Mouse (Mus musculus) MEL (cell line): Measurements from ENCODE around the gene Mtr. TPM values are rescaled to one million over a fixed set of nuclear protein-coding genes. Genes with fewer than 3 reads are reported as not detected.

Source experiments
- DNase-seq: peaks from one replicate; pipeline ENCODE4 v3.0.0; 2011; ENCODE audit warnings: low read depth, low spot score
- H3K27ac ChIP-seq: 2 replicates; pipeline ENCODE4 v1.5.1; 2012; ENCODE audit warnings: low read depth, mild to moderate bottlenecking, control low read depth, low read length, moderate library complexity; ENCODE audit not compliant: control insufficient read depth
- H3K27me3 ChIP-seq, 2 experiments: fragments of 150-350 bp in 1 of 2; sonication (generic) in 1 of 2; 2 replicates each; pipeline ENCODE4 v1.6.1; 2012; ENCODE audit warnings: low read length in 2 of 2, mild to moderate bottlenecking in 2 of 2, improper control_type of control experiment in 1 of 2, moderate library complexity in 1 of 2; ENCODE audit not compliant: insufficient read depth in 2 of 2, control insufficient read depth in 1 of 2
- H3K36me3 ChIP-seq, 2 experiments: 2 replicates each; pipeline ENCODE4 v1.6.1; 2012 to 2014; ENCODE audit warnings: low read length in 2 of 2, improper control_type of control experiment in 1 of 2, inconsistent platforms in 1 of 2, mild to moderate bottlenecking in 1 of 2; ENCODE audit not compliant: insufficient read depth in 2 of 2, control insufficient read depth in 1 of 2
- H3K4me1 ChIP-seq, 2 experiments: fragments of 150-350 bp in 1 of 2; sonication (generic) in 1 of 2; 2 replicates each; pipeline ENCODE4 v1.6.1; 2012; ENCODE audit warnings: low read length in 2 of 2, improper control_type of control experiment in 1 of 2, mild to moderate bottlenecking in 1 of 2; ENCODE audit not compliant: insufficient read depth in 2 of 2, control insufficient read depth in 1 of 2
- H3K4me3 ChIP-seq, 2 experiments: fragments of 150-350 bp in 1 of 2; sonication (generic) in 1 of 2; 2 replicates each; pipeline ENCODE4 v1.5.1; 2012; ENCODE audit warnings: low read depth in 2 of 2, low read length in 2 of 2, mild to moderate bottlenecking in 2 of 2, moderate library complexity in 2 of 2, control low read depth in 1 of 2, improper control_type of control experiment in 1 of 2; ENCODE audit not compliant: control insufficient read depth in 1 of 2, insufficient read depth in 1 of 2
- H3K79me2 ChIP-seq: 2 replicates; pipeline ENCODE4 v1.6.1; 2012; ENCODE audit warnings: mild to moderate bottlenecking, low read length, moderate library complexity; ENCODE audit not compliant: control insufficient read depth, poor library complexity, insufficient read depth
- H3K9ac ChIP-seq: 2 replicates; pipeline ENCODE4 v1.6.1; 2012; ENCODE audit warnings: low read depth, mild to moderate bottlenecking, control low read depth, low read length, moderate library complexity; ENCODE audit not compliant: control insufficient read depth, poor library complexity, severe bottlenecking
- H3K9me3 ChIP-seq: fragments of 150-350 bp; sonication (generic); replicated peaks from 2 replicates; pipeline ENCODE4 v1.6.1; 2012; ENCODE audit warnings: mild to moderate bottlenecking, low read length, improper control_type of control experiment, moderate library complexity; ENCODE audit not compliant: insufficient read depth
- BHLHE40 ChIP-seq: IDR thresholded peaks from 2 replicates; pipeline ENCODE4 v1.6.1; 2012; ENCODE audit warnings: low read depth, mild to moderate bottlenecking, inconsistent platforms, low read length, improper control_type of control experiment, borderline replicate concordance
- CHD1 ChIP-seq: IDR thresholded peaks from 2 replicates; pipeline ENCODE4 v1.6.1; 2012; ENCODE audit warnings: low read depth, mild to moderate bottlenecking, inconsistent platforms, low read length, improper control_type of control experiment
- CHD2 ChIP-seq: IDR thresholded peaks from 2 replicates; pipeline ENCODE4 v1.6.1; 2011; ENCODE audit warnings: low read length, improper control_type of control experiment
- ELF1 ChIP-seq: IDR thresholded peaks from 2 replicates; pipeline ENCODE4 v1.6.1; 2014; ENCODE audit warnings: low read depth, mild to moderate bottlenecking, inconsistent platforms, low read length, improper control_type of control experiment, moderate library complexity
- JUND ChIP-seq: IDR thresholded peaks from 2 replicates; pipeline ENCODE4 v1.6.1; 2011; ENCODE audit warnings: low read depth, mild to moderate bottlenecking, improper control_type of control experiment, low read length
- KAT2A ChIP-seq: conservative IDR thresholded peaks from 2 replicates; pipeline ENCODE4 v1.6.1; 2012; ENCODE audit warnings: low read depth, low read length, improper control_type of control experiment, inconsistent platforms
- MAFK ChIP-seq: IDR thresholded peaks from 2 replicates; pipeline ENCODE4 v1.6.1; 2011; ENCODE audit warnings: low read depth, mild to moderate bottlenecking, low read length, improper control_type of control experiment, borderline replicate concordance
- MXI1 ChIP-seq: IDR thresholded peaks from 2 replicates; pipeline ENCODE4 v1.6.1; 2011; ENCODE audit warnings: mild to moderate bottlenecking, low read depth, low read length, improper control_type of control experiment
- NRF1 ChIP-seq: IDR thresholded peaks from 2 replicates; pipeline ENCODE4 v1.6.1; 2014; ENCODE audit warnings: low read depth, mild to moderate bottlenecking, inconsistent platforms, low read length, improper control_type of control experiment, moderate library complexity; ENCODE audit not compliant: poor library complexity, insufficient read depth, severe bottlenecking
- POLR2A ChIP-seq, 2 experiments: IDR thresholded peaks; 2 replicates each; pipeline ENCODE4 v1.6.1; 2011 to 2012; ENCODE audit warnings: low read length in 2 of 2, mild to moderate bottlenecking in 2 of 2, control low read depth in 1 of 2, improper control_type of control experiment in 1 of 2, low read depth in 1 of 2, moderate library complexity in 1 of 2; ENCODE audit not compliant: control insufficient read depth in 1 of 2, insufficient read depth in 1 of 2, poor library complexity in 1 of 2
- POLR2AphosphoS2 ChIP-seq: IDR thresholded peaks from 2 replicates; pipeline ENCODE4 v1.6.1; 2011; ENCODE audit warnings: low read length, improper control_type of control experiment
- POLR2AphosphoS5 ChIP-seq: IDR thresholded peaks from 2 replicates; pipeline ENCODE4 v1.6.1; 2012; ENCODE audit warnings: low read depth, borderline replicate concordance, mild to moderate bottlenecking, inconsistent platforms, low read length, moderate library complexity, mixed read lengths
- RAD21 ChIP-seq: IDR thresholded peaks from 2 replicates; pipeline ENCODE4 v1.6.1; 2011; ENCODE audit warnings: mild to moderate bottlenecking, low read depth, low read length, improper control_type of control experiment
- RCOR1 ChIP-seq: IDR thresholded peaks from 2 replicates; pipeline ENCODE4 v1.6.1; 2012; ENCODE audit warnings: low read depth, mild to moderate bottlenecking, inconsistent platforms, low read length, improper control_type of control experiment
- SMC3 ChIP-seq: IDR thresholded peaks from 2 replicates; pipeline ENCODE4 v1.6.1; 2011; ENCODE audit warnings: low read depth, low read length, improper control_type of control experiment
- TAL1 ChIP-seq: IDR thresholded peaks from 2 replicates; pipeline ENCODE4 v1.6.1; 2012; ENCODE audit warnings: mild to moderate bottlenecking, inconsistent platforms, low read length, moderate library complexity, mixed read lengths
- TCF12 ChIP-seq: IDR thresholded peaks from 2 replicates; pipeline ENCODE4 v1.6.1; 2014; ENCODE audit warnings: low read depth, mild to moderate bottlenecking, inconsistent platforms, low read length, improper control_type of control experiment, moderate library complexity
- UBTF ChIP-seq: IDR thresholded peaks from 2 replicates; pipeline ENCODE4 v1.6.1; 2012; ENCODE audit warnings: low read depth, mild to moderate bottlenecking, inconsistent platforms, low read length, improper control_type of control experiment, moderate library complexity, borderline replicate concordance; ENCODE audit not compliant: insufficient read depth
- ZMIZ1 ChIP-seq: IDR thresholded peaks from 2 replicates; pipeline ENCODE4 v1.6.1; 2012; ENCODE audit warnings: low read depth, mild to moderate bottlenecking, inconsistent platforms, low read length, improper control_type of control experiment, moderate library complexity
- polyA plus RNA-seq, 2 experiments: library from polyadenylated mRNA; stranded (reverse) in 1 of 2; unstranded in 1 of 2; fragments of >175 nt in 1 of 2; fragments of >200 nt in 1 of 2; gene quantifications; 2 replicates each; pipeline versions ENCODE4 v1.2.1 to v1.2.4; 2012; ENCODE audit warnings: low replicate concordance in 2 of 2, low read depth in 1 of 2; ENCODE audit not compliant: insufficient read length in 2 of 2, insufficient read depth in 1 of 2, missing spikeins in 1 of 2
- total RNA-seq: library from RNA; depleted of rRNA; stranded (reverse); fragments of 300-350 nt; gene quantifications from 2 replicates; pipeline ENCODE4 v1.2.3, GENCODE M21; 2012

Mtr gene
- total and polyA plus RNA-seq, 3 experiments: 25.5 to 53.0 (median 32.2) TPM

DNA sequence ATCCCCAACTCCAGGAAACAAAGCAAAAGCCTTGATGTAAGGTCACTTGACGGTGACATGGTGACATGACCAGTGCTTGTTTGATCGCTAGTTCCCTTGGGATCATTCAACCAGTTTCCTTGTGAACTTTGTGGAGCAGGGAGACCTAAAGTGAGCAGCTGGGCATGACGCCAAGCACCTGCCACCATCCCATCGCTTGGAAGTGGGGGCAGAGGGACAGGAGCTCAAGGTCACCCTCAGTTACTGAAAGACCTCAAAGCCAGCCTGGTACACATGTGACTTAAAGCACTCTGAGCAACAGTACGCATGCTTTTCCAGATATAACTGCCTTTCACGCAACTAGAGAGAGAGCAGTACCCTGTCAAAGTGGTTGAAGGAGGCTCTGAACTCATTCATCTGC, 16.8 kb upstream of the Mtr start:
- H3K36me3 ChIP-seq: no peaks in the 10 kb centered on the region
- TF ChIP-seq POLR2AphosphoS2: no peak
- TF ChIP-seq TCF12: no peak
- TF ChIP-seq UBTF: no peak
- no peak for TF ChIP-seq MAFK
- no peak for TF ChIP-seq TAL1
- no peak for TF ChIP-seq SMC3
- TF ChIP-seq POLR2AphosphoS5: no peak
- H3K4me1 ChIP-seq: 0 out of 4 replicates have a peak, but pooled peaks cover 0 to 8% of the 10 kb centered on the region in 2 experiments
- H3K4me3 ChIP-seq: no peak overlapping the region
- H3K9ac ChIP-seq: no peak overlapping the region
- no peak for DNase-seq
- no peaks in the 10 kb centered on the region for H3K9me3 ChIP-seq
- H3K27ac ChIP-seq: no peak overlapping the region
- no peaks in the 10 kb centered on the region; a peak in 1 of 4 replicates for H3K27me3 ChIP-seq
- H3K79me2 ChIP-seq: no peaks in the 10 kb centered on the region

DNA sequence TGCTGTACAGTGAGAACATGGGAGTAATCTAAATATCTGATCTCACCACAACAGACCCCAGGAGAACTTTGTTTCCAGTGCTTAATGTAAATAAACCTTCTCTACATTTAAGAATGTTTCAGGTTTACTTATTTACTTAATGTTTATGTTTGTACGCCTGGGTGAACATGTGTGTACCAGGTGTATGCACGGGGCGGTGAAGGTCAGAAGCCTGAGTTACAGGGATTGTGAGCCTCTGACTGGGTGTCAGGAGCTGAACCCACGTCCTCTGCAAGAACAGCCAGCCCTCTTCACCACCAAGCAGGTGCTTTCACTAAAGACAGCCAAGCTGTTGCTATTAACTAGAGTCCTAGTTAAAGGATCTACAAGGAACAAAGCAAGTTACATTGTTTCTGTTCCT, 16.3 kb upstream of the Mtr start:
- H3K79me2 ChIP-seq: no peaks in the 10 kb centered on the region
- no peak overlapping the region for H3K4me3 ChIP-seq
- H3K9me3 ChIP-seq: no peaks in the 10 kb centered on the region
- H3K27ac ChIP-seq: no peak overlapping the region
- DNase-seq: no peak
- H3K4me1 ChIP-seq: 0 out of 4 replicates have a peak, but pooled peaks cover 0 to 8% of the 10 kb centered on the region in 2 experiments
- TF ChIP-seq NRF1 (no peak), CHD2 (no peak), MXI1 (no peak), SMC3 (no peak), RAD21 (no peak), ELF1 (no peak), MAFK (no peak), ZMIZ1 (no peak), BHLHE40 (no peak), JUND (no peak), KAT2A (no peak), POLR2AphosphoS2 (no peak), RCOR1 (no peak), CHD1 (no peak), POLR2A (IDR thresholded peaks at IDR 0.05; ENCODE audit: control insufficient read depth in 1 of 2, insufficient read depth in 1 of 2, low read depth in 1 of 2, low read length in 2 of 2, poor library complexity in 1 of 2) (no peak)
- no peak overlapping the region for H3K9ac ChIP-seq
- no peaks in the 10 kb centered on the region for H3K27me3 ChIP-seq
- H3K36me3 ChIP-seq: no peaks in the 10 kb centered on the region
